ENCODE assay signal across 8 mouse cellular contexts in genomic region chr11:118401760-118402280, GRCm38 (mm10). TPM values are rescaled to one million over a fixed set of nuclear protein-coding genes. Genes with fewer than 3 reads are reported as not detected.
DNase-seq lines count a peak whose midpoint lies in the region; ATAC-seq and TF ChIP-seq lines count a peak whose summit lies in the region.

Gene Lgals3bp, minus strand, starts transcription at chr11:118402092.

- ATAC-seq in intestine, embryonic 14.5 days (replicated peaks; ENCODE audit: low FRiP score, low TSS enrichment, low read depth), result peak; percentile 71
- ATAC-seq in stomach, embryonic 16.5 days (ENCODE audit: insufficient read depth, low FRiP score), result peak; percentile 76

- H3K4me2 ChIP-seq in intestine, embryonic 14.5 days (ENCODE audit: low read length), result peak within 1 kb of the TSS; percentile 46
- peak within 1 kb of the TSS; percentile 52 for H3K4me2 ChIP-seq in stomach, embryonic 16.5 days (ENCODE audit: low read depth, low read length)

- no peak within 1 kb of the TSS for H3K4me3 ChIP-seq in cerebellum, adult 2 months (replicated peaks; ENCODE audit: insufficient read depth, low read depth, low read length)
- peak within 1 kb of the TSS; percentile 22 for H3K4me3 ChIP-seq in intestine, embryonic 14.5 days (ENCODE audit: low read depth, low read length)
- H3K4me3 ChIP-seq in stomach, embryonic 16.5 days (replicated peaks; ENCODE audit: low read length), result peak within 1 kb of the TSS; percentile 31

- no peaks in the 10 kb centered on the region for H3K9me3 ChIP-seq in intestine, embryonic 14.5 days (ENCODE audit: control insufficient read depth, low read length)
- H3K9me3 ChIP-seq in stomach, embryonic 16.5 days (replicated peaks; ENCODE audit: control insufficient read depth, low read length), result no peaks in the 10 kb centered on the region

- TF ChIP-seq CTCF in cerebellum, adult 2 months (IDR thresholded peaks at IDR 0.05; ENCODE audit: borderline replicate concordance, insufficient read depth, low read depth, low read length), result peak; percentile 24; the same call in 1 of the 2 replicates

- H3K27me3 ChIP-seq in cerebellum, adult 2 months (ENCODE audit: control insufficient read depth, insufficient read depth, low read length), result no peaks in the 10 kb centered on the region
- H3K27me3 ChIP-seq in intestine, embryonic 14.5 days (replicated peaks; ENCODE audit: control insufficient read depth, insufficient read depth, low read length), result no peaks in the 10 kb centered on the region
- no peaks in the 10 kb centered on the region for H3K27me3 ChIP-seq in stomach, embryonic 16.5 days (ENCODE audit: control insufficient read depth, insufficient read depth, low read length)

- peak within 1 kb of the TSS; percentile 29 for H3K9ac ChIP-seq in intestine, embryonic 14.5 days (ENCODE audit: low read length)
- H3K9ac ChIP-seq in stomach, embryonic 16.5 days (ENCODE audit: low read length), result peak within 1 kb of the TSS; percentile 63

- H3K27ac ChIP-seq in cerebellum, adult 2 months (ENCODE audit: insufficient read depth, low read length), result peak within 1 kb of the TSS; percentile 35
- peak within 1 kb of the TSS; percentile 77 for H3K27ac ChIP-seq in intestine, embryonic 14.5 days (ENCODE audit: low read depth)
- peak within 1 kb of the TSS; percentile 85 for H3K27ac ChIP-seq in stomach, embryonic 16.5 days (ENCODE audit: low read length)

- H3K36me3 ChIP-seq in intestine, embryonic 14.5 days (ENCODE audit: control insufficient read depth, insufficient read depth, low read length), result peaks cover 10% of the 10 kb centered on the region
- H3K36me3 ChIP-seq in stomach, embryonic 16.5 days (ENCODE audit: control insufficient read depth, insufficient read depth, low read length), result no peaks in the 10 kb centered on the region

- 2% methylated on average over 7 of the region's 7 CpGs for WGBS in cerebellum, adult 2 months
- 23% methylated on average over 7 of the region's 7 CpGs for WGBS in intestine, embryonic 14.5 days
- 23% methylated on average over 7 of the region's 7 CpGs for WGBS in stomach, embryonic 16.5 days

- intact Hi-C loops in gastrocnemius, postnatal 36 days (cut with DNase I), result loop anchor here (5.0 kb wide), 1 partner anchor 1010 kb away; no protein-coding TSS in a partner anchor

- peak; percentile 71 for DNase-seq in layer of hippocampus, adult 11-12 months (ENCODE audit: low spot score)
- no peak for DNase-seq in layer of hippocampus, adult 9-10 months (ENCODE audit: low spot score)
- DNase-seq in cerebellum, adult 2 months, result peak; percentile 75 to 78
- peak; percentile 55 to 61 for DNase-seq in gastrocnemius, postnatal 36 days
- peak; percentile 77 for DNase-seq in intestine, embryonic 14.5 days (ENCODE audit: low spot score)
- peak; percentile 59 to 73 for DNase-seq in left cerebral cortex, adult 9 months (ENCODE audit: low spot score in 2 of 2)
- DNase-seq in lung, postnatal 4 days, result peak; percentile 64 to 76

- TF ChIP-seq POLR2A in cerebellum, adult 2 months (IDR thresholded peaks at IDR 0.05; ENCODE audit: borderline replicate concordance, insufficient read depth, low read length), result peak; percentile 35; the same call in 1 of the 2 replicates

- peaks cover 31% of the 10 kb centered on the region for H3K4me1 ChIP-seq in cerebellum, adult 2 months (ENCODE audit: control insufficient read depth, insufficient read depth, low read length)
- peaks cover 34% of the 10 kb centered on the region for H3K4me1 ChIP-seq in intestine, embryonic 14.5 days (replicated peaks; ENCODE audit: control insufficient read depth, insufficient read depth, low read length)
- H3K4me1 ChIP-seq in stomach, embryonic 16.5 days (ENCODE audit: control insufficient read depth, insufficient read depth, low read length), result peaks cover 28% of the 10 kb centered on the region

RNA-seq across cellular contexts. Expression of gene Lgals3bp, which starts in this region (rescaled TPM):
- 23.6 and 24.9 TPM in 2 replicates for polyA plus RNA-seq in cerebellum, adult 2 months (2012; rRNA removed)
- 10 to 100 TPM; 13.0 to 19.2 TPM for total RNA-seq in gastrocnemius, postnatal 36 days (2021)
- 108 and 120 TPM in 2 replicates for polyA plus RNA-seq in intestine, embryonic 14.5 days (2014; fragmentation: Nextera tagmentation; extraction: Ambion mirVana)
- 59.8 and 75.8 TPM in 2 replicates for polyA plus RNA-seq in stomach, embryonic 16.5 days (2015; fragmentation: Nextera tagmentation; extraction: Ambion mirVana)

Comparison
In these comparisons a context has a peak if more than half of its experiments do, and no peak if none do; other contexts are left out.
1. H3K27ac ChIP-seq: peak in every context shown above with its lines; median percentile 85 in stomach, embryonic 16.5 days; 77 in intestine, embryonic 14.5 days; 35 in cerebellum, adult 2 months.